Comparison of ENCODE assay signal across 8 mouse cellular contexts in the genomic region with DNA sequence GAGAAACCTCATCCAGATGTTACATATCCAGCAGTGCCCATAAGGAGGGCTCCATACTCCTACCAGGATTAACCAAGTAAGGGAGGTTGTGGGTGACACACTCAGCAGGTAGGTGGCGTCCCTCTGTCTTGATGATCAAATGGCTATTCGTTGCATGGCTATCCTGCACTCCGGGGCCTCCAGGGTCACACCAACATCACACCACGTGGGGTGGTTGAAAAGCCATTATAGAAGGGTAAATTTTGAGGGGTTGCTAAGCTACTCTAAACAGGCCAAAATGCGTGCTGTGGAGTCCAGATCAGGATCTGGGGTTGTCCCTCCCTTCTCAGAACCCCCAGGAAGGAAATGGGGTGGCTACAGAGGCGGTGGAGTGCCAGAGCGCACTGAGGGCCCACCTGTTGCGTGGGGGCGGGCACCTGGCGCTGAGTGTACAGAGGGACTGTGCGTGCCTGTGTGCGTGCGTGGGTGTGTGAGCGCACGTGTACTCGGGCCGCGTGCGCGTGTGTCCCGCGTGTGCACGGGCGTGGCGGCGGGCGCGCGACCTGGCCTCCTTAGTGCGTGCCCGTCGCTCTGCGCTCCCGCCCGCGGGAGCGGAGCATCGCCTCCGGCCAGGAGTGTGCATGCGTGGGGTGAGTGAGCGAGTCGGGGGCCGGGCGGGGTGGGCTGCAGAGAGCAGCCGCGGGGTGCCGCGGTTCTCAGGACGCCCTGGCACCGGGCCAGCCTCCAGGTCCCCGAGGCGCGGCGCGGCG. TPM values are rescaled to one million over a fixed set of nuclear protein-coding genes. Genes with fewer than 3 reads are reported as not detected.
DNase-seq lines count a peak whose midpoint lies in the region; ATAC-seq and TF ChIP-seq lines count a peak whose summit lies in the region.

No protein-coding gene starts in this region.

- peak overlapping the region; percentile 95 for H3K4me2 ChIP-seq in forebrain, embryonic 15.5 days (replicated peaks)
- H3K4me2 ChIP-seq in intestine, embryonic 16.5 days (ENCODE audit: low read depth, low read length): peak overlapping the region; percentile 92
- H3K4me2 ChIP-seq in midbrain, embryonic 16.5 days (ENCODE audit: low read length): peak overlapping the region; percentile 94

- no peaks in the 10 kb centered on the region for H3K36me3 ChIP-seq in ES-E14 (ENCODE audit: control insufficient read depth, insufficient read depth, low read length, poor library complexity, severe bottlenecking)
- H3K36me3 ChIP-seq in forebrain, embryonic 15.5 days: no peaks in the 10 kb centered on the region
- H3K36me3 ChIP-seq in intestine, embryonic 16.5 days (ENCODE audit: control insufficient read depth, insufficient read depth, low read length): no peaks in the 10 kb centered on the region
- H3K36me3 ChIP-seq in midbrain, embryonic 16.5 days (ENCODE audit: control insufficient read depth, insufficient read depth, low read length): no peaks in the 10 kb centered on the region
- H3K36me3 ChIP-seq in testis, adult 2 months (ENCODE audit: control insufficient read depth, insufficient read depth, low read length): no peaks in the 10 kb centered on the region

- 0 out of 2 replicates have a peak, but pooled peaks have one; percentile 15 for TF ChIP-seq POLR2A in brain, embryonic 14.5 days (IDR thresholded peaks at IDR 0.05; ENCODE audit: borderline replicate concordance, extremely low read depth, insufficient read depth, insufficient read length, poor library complexity, severe bottlenecking)
- no peak for TF ChIP-seq POLR2A in testis, adult 2 months (IDR thresholded peaks at IDR 0.05; ENCODE audit: control insufficient read depth, low read depth, low read length)

- in situ Hi-C loops in ES-E14 (cut with MboI; ENCODE audit: low sequenced_read_pairs in 2 of 2, unreplicated experiment in 2 of 2): no loop called here

- H3K4me3 ChIP-seq in ES-E14 (ENCODE audit: insufficient read depth in 1 of 2, low read depth in 1 of 2, low read length in 2 of 2, poor library complexity in 1 of 2, severe bottlenecking in 1 of 2): peak overlapping the region; percentile 70 to 86
- peak overlapping the region; percentile 55 for H3K4me3 ChIP-seq in forebrain, embryonic 15.5 days
- peak overlapping the region; percentile 71 for H3K4me3 ChIP-seq in intestine, embryonic 16.5 days (ENCODE audit: low read length)
- peak overlapping the region; percentile 81 for H3K4me3 ChIP-seq in midbrain, embryonic 16.5 days (ENCODE audit: low read depth, low read length)
- H3K4me3 ChIP-seq in testis, adult 2 months (ENCODE audit: control insufficient read depth, low read depth, low read length): peak overlapping the region; percentile 71

- DNase-seq in ES-E14 (ENCODE audit: low read depth, low spot score): no peak
- DNase-seq in brain, embryonic 14.5 days (ENCODE audit: low read depth): peak; percentile 73
- DNase-seq in left cerebral cortex, postnatal 36 days (ENCODE audit: low spot score in 2 of 2): peak; percentile 88 to 90

- no peaks in the 10 kb centered on the region for H3K9me3 ChIP-seq in ES-E14 (ENCODE audit: control insufficient read depth, insufficient read depth, low read depth, low read length)
- no peaks in the 10 kb centered on the region for H3K9me3 ChIP-seq in forebrain, embryonic 15.5 days
- no peaks in the 10 kb centered on the region for H3K9me3 ChIP-seq in intestine, embryonic 16.5 days (ENCODE audit: control insufficient read depth, low read length)
- no peaks in the 10 kb centered on the region for H3K9me3 ChIP-seq in midbrain, embryonic 16.5 days (replicated peaks; ENCODE audit: control insufficient read depth, low read length, poor library complexity, severe bottlenecking)

- H3K27ac ChIP-seq in ES-E14 (ENCODE audit: insufficient read depth, low read depth, low read length, poor library complexity, severe bottlenecking): peak overlapping the region; percentile 7; the same call in 1 of the 2 replicates
- H3K27ac ChIP-seq in forebrain, embryonic 15.5 days (replicated peaks): peak overlapping the region; percentile 52
- peak overlapping the region; percentile 97 for H3K27ac ChIP-seq in intestine, embryonic 16.5 days (ENCODE audit: low read length)
- peak overlapping the region; percentile 85 for H3K27ac ChIP-seq in midbrain, embryonic 16.5 days (ENCODE audit: low read length)
- no peak overlapping the region for H3K27ac ChIP-seq in testis, adult 2 months (ENCODE audit: control insufficient read depth, insufficient read depth, low read depth, low read length)

- intact Hi-C loops in left cerebral cortex, postnatal 36 days (cut with DNase I): loop anchor here (2.0 to 10.0 kb wide), 3 partner anchors 65 to 247 kb away; a partner anchor contains a TSS

- peaks cover 0 to 25% of the 10 kb centered on the region in 2 experiments; a peak in 2 of 4 replicates for H3K4me1 ChIP-seq in ES-E14 (ENCODE audit: control insufficient read depth in 2 of 2, insufficient read depth in 2 of 2, low read length in 2 of 2, poor library complexity in 1 of 2)
- H3K4me1 ChIP-seq in forebrain, embryonic 15.5 days: peaks cover 59% of the 10 kb centered on the region
- H3K4me1 ChIP-seq in intestine, embryonic 16.5 days (ENCODE audit: control insufficient read depth, insufficient read depth, low read length): peaks cover 30% of the 10 kb centered on the region
- peaks cover 24% of the 10 kb centered on the region for H3K4me1 ChIP-seq in midbrain, embryonic 16.5 days (ENCODE audit: control insufficient read depth, insufficient read depth, low read length)
- H3K4me1 ChIP-seq in testis, adult 2 months (ENCODE audit: control insufficient read depth, insufficient read depth, low read length): peaks cover 22% of the 10 kb centered on the region

- peaks cover 61% of the 10 kb centered on the region for H3K27me3 ChIP-seq in forebrain, embryonic 15.5 days
- H3K27me3 ChIP-seq in intestine, embryonic 16.5 days (replicated peaks; ENCODE audit: control insufficient read depth, insufficient read depth, low read length): peaks cover 27% of the 10 kb centered on the region
- H3K27me3 ChIP-seq in midbrain, embryonic 16.5 days (ENCODE audit: control insufficient read depth, insufficient read depth, low read depth, low read length): peaks cover 26% of the 10 kb centered on the region
- no peaks in the 10 kb centered on the region for H3K27me3 ChIP-seq in testis, adult 2 months (ENCODE audit: control insufficient read depth, insufficient read depth, low read length)

- WGBS in forebrain, embryonic 15.5 days: 2% methylated on average over 56 of the region's 56 CpGs
- under 1% methylated on average over 54 of the region's 56 CpGs for WGBS in intestine, embryonic 16.5 days
- WGBS in midbrain, embryonic 16.5 days: 1% methylated on average over 49 of the region's 56 CpGs

- peak; percentile 69 for ATAC-seq in forebrain, embryonic 15.5 days (replicated peaks)
- peak; percentile 12 for ATAC-seq in intestine, embryonic 16.5 days
- ATAC-seq in midbrain, embryonic 16.5 days: peak; percentile 75
- ATAC-seq in granulocyte monocyte progenitor cell, adult 5-6 weeks (replicated peaks; ENCODE audit: poor library complexity, severe bottlenecking): no peak

- no peak for TF ChIP-seq CTCF in brain, embryonic 14.5 days (IDR thresholded peaks at IDR 0.05; ENCODE audit: borderline replicate concordance, extremely low read depth, insufficient read depth, insufficient read length)
- no peak for TF ChIP-seq CTCF in testis, adult 2 months (IDR thresholded peaks at IDR 0.05; ENCODE audit: control insufficient read depth, insufficient read depth, insufficient replicate concordance, low read depth, low read length)

- peak overlapping the region; percentile 70 for H3K9ac ChIP-seq in ES-E14 (ENCODE audit: insufficient read depth, low read depth, low read length, poor library complexity, severe bottlenecking)
- H3K9ac ChIP-seq in forebrain, embryonic 15.5 days (replicated peaks): peak overlapping the region; percentile 58
- peak overlapping the region; percentile 94 for H3K9ac ChIP-seq in intestine, embryonic 16.5 days (ENCODE audit: low read depth, low read length)
- H3K9ac ChIP-seq in midbrain, embryonic 16.5 days (ENCODE audit: low read depth, low read length): peak overlapping the region; percentile 95

TF ChIP-seq in ES-E14, 5 proteins besides CTCF, POLR2A, EP300 and RAD21:
- TF ChIP-seq HCFC1 (IDR thresholded peaks at IDR 0.05; ENCODE audit: borderline replicate concordance, insufficient read depth, low read length) (0 out of 2 replicates have a peak, but pooled peaks have one; percentile 12), ZC3H11A (IDR thresholded peaks at IDR 0.05; ENCODE audit: borderline replicate concordance, low read depth, low read length) (no peak), CHD2 (IDR thresholded peaks at IDR 0.05; ENCODE audit: low read depth, low read length) (no peak)
TF ChIP-seq in ES-E14: peak in this region for 1.

RNA-seq across cellular contexts. Expression of a gene that starts 2.8 kb away (rescaled TPM):
- 9.5 and 12.1 TPM in 2 replicates for total RNA-seq in ES-E14 (2012; rRNA removed)
- 12.3 and 16.8 TPM in 2 replicates for polyA plus RNA-seq in brain, embryonic 14.5 days (2012; rRNA removed)
- polyA plus RNA-seq in forebrain, embryonic 15.5 days (2015; fragmentation: Nextera tagmentation; extraction: Ambion mirVana): 3.0 and 3.3 TPM in 2 replicates
- 7.0 and 8.3 TPM in 2 replicates for polyA plus RNA-seq in intestine, embryonic 16.5 days (2015; fragmentation: Nextera tagmentation; extraction: Ambion mirVana)
- total RNA-seq in left cerebral cortex, postnatal 36 days (2021): 10 to 100 TPM; 31.3 to 32.4 TPM
- 4.3 and 6.8 TPM in 2 replicates for polyA plus RNA-seq in midbrain, embryonic 16.5 days (2015; fragmentation: Nextera tagmentation; extraction: Ambion mirVana)
- polyA plus RNA-seq in testis, adult 2 months (2012; rRNA removed): 1.6 and 1.9 TPM in 2 replicates
- total RNA-seq in granulocyte monocyte progenitor cell, adult 5-6 weeks (2014; fragmentation: Nextera tagmentation): 0.30 TPM in 1 of 2 replicates, not detected in the other
- total RNA-seq in granulocyte monocyte progenitor cell, adult 5-6 weeks (2017): 0.13 and 0.26 TPM in 2 replicates

RNA-seq across cellular contexts. Expression of a gene that starts 41.0 kb away (rescaled TPM):
- total RNA-seq in ES-E14 (2012; rRNA removed): 171 and 233 TPM in 2 replicates
- polyA plus RNA-seq in brain, embryonic 14.5 days (2012; rRNA removed): 10.9 and 14.4 TPM in 2 replicates
- 3.6 TPM in 2 replicates for polyA plus RNA-seq in forebrain, embryonic 15.5 days (2015; fragmentation: Nextera tagmentation; extraction: Ambion mirVana)
- 3.7 and 4.8 TPM in 2 replicates for polyA plus RNA-seq in intestine, embryonic 16.5 days (2015; fragmentation: Nextera tagmentation; extraction: Ambion mirVana)
- total RNA-seq in left cerebral cortex, postnatal 36 days (2021): 10 to 100 TPM; 40.5 to 46.5 TPM
- 4.8 and 5.0 TPM in 2 replicates for polyA plus RNA-seq in midbrain, embryonic 16.5 days (2015; fragmentation: Nextera tagmentation; extraction: Ambion mirVana)
- 44.0 and 47.8 TPM in 2 replicates for polyA plus RNA-seq in testis, adult 2 months (2012; rRNA removed)
- total RNA-seq in granulocyte monocyte progenitor cell, adult 5-6 weeks (2014; fragmentation: Nextera tagmentation): 3.4 and 3.7 TPM in 2 replicates
- 0.26 and 1.7 TPM in 2 replicates for total RNA-seq in granulocyte monocyte progenitor cell, adult 5-6 weeks (2017)
